Mouse (Mus musculus) hindbrain, embryonic 15.5 days (tissue): ENCODE measurements at regions not wholly inside any gene's neighbourhood (a gene's known extent, or its start where the extent isn't known, plus 50 kb on each side); places are given as distances from the start of the nearest gene placed in this dataset.

Experiments used
- ATAC-seq: fragments of 200-750 bp; cut with Nextera tagmentation; 2 replicates; pipeline ENCODE4 v1.8.0; 2017; ENCODE audit warnings: low read depth, moderate number of reproducible peaks, moderate TSS enrichment; ENCODE audit not compliant: low FRiP score
- H3K27ac ChIP-seq: fragments of 300-500 bp; sonication (generic); replicated peaks from 2 replicates; pipeline ENCODE4 v1.5.1; 2015; ENCODE audit warnings: mild to moderate bottlenecking, inconsistent platforms
- H3K27me3 ChIP-seq: fragments of 300-500 bp; sonication (generic); 2 replicates; pipeline ENCODE4 v1.6.1; 2015; ENCODE audit warnings: control low read depth, inconsistent platforms
- H3K36me3 ChIP-seq: fragments of 300-500 bp; sonication (generic); 2 replicates; pipeline ENCODE4 v1.6.1; 2015; ENCODE audit warnings: control low read depth, inconsistent platforms
- H3K4me1 ChIP-seq: fragments of 300-500 bp; sonication (generic); replicated peaks from 2 replicates; pipeline ENCODE4 v1.6.1; 2015; ENCODE audit warnings: control low read depth, inconsistent platforms
- H3K4me2 ChIP-seq: fragments of 300-500 bp; sonication (generic); 2 replicates; pipeline ENCODE4 v1.6.1; 2015; ENCODE audit warnings: moderate library complexity, mild to moderate bottlenecking, inconsistent platforms
- H3K4me3 ChIP-seq: fragments of 300-500 bp; sonication (generic); 2 replicates; pipeline ENCODE4 v1.5.1; 2015; ENCODE audit warnings: mild to moderate bottlenecking, inconsistent platforms
- H3K9ac ChIP-seq: fragments of 300-500 bp; sonication (generic); 2 replicates; pipeline ENCODE4 v1.6.1; 2015; ENCODE audit warnings: inconsistent platforms
- H3K9me3 ChIP-seq: fragments of 300-500 bp; sonication (generic); 2 replicates; pipeline ENCODE4 v1.6.1; 2016; ENCODE audit warnings: control low read depth, inconsistent platforms
- WGBS: fragments of 180-500 bp; shearing (Covaris S2); methylation state at CpG from one replicate; pipeline ENCODE4 v1.1.7; 2015; 5-methylcytosine and 5-hydroxymethylcytosine counted together

DNA sequence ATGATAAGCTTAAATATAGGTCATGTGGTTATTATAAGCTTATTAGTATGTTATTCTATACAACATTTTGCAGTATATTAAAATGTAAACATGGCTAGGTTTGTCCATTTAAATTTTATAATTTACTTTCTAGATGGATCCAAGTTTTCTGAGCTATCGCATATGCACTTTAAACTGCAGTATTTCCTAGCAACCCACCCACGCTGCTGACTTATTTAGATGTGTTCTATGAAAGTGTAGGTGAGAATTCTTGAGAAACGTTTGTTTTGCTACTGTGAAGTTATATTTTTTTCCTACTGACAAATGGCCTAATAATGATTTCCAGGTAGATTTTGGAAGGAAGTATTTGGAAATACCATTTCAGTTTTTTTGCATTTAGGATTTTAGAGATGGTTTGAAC lies 308.0 kb downstream of the Gbe1 start:
- Histone ChIP-seq H3K4me2 (no peak overlapping the region), H3K4me1 (no peaks in the 10 kb centered on the region), H3K27ac (no peak overlapping the region), H3K9me3 (no peaks in the 10 kb centered on the region), H3K4me3 (no peak overlapping the region), H3K27me3 (no peaks in the 10 kb centered on the region), H3K36me3 (no peaks in the 10 kb centered on the region), H3K9ac (no peak overlapping the region)
- no peak for ATAC-seq
- 89% methylated on average over 3 of the region's 3 CpGs for WGBS

GRCm38 (mm10) chr16:70643630-70644264 lies 330.0 kb downstream of the Gbe1 start:
- Histone ChIP-seq H3K36me3 (no peaks in the 10 kb centered on the region), H3K27ac (no peak overlapping the region), H3K4me1 (0 out of 2 replicates have a peak, but pooled peaks cover 3% of the 10 kb centered on the region), H3K4me2 (0 out of 2 replicates have a peak overlapping the region, but pooled peaks have one; percentile 6), H3K4me3 (no peak overlapping the region), H3K9me3 (no peaks in the 10 kb centered on the region), H3K9ac (no peak overlapping the region), H3K27me3 (no peaks in the 10 kb centered on the region)
- 76% methylated on average over 9 of the region's 9 CpGs for WGBS
- ATAC-seq = no peak

- Histone ChIP-seq H3K36me3 (no peaks in the 10 kb centered on the region), H3K9me3 (no peaks in the 10 kb centered on the region), H3K27me3 (no peaks in the 10 kb centered on the region), H3K4me1 (0 out of 2 replicates have a peak, but pooled peaks cover 3% of the 10 kb centered on the region), H3K4me3 (no peak overlapping the region), H3K4me2 (0 out of 2 replicates have a peak overlapping the region, but pooled peaks have one; percentile 13), H3K27ac (no peak overlapping the region), H3K9ac (no peak overlapping the region)
- ATAC-seq = peak; percentile 34; the same call in 1 of the 2 replicates
- WGBS = 52% methylated on average over 8 of the region's 8 CpGs
These were observed 331.0 kb downstream of the Gbe1 start for GRCm38 (mm10) chr16:70644695-70645279.

GRCm38 (mm10) chr16:70654429-70655081 lies 340.8 kb downstream of the Gbe1 start:
- no peaks in the 10 kb centered on the region for H3K36me3 ChIP-seq
- H3K9ac ChIP-seq = no peak overlapping the region
- H3K4me2 ChIP-seq = no peak overlapping the region
- peak; percentile 71; the same call in 1 of the 2 replicates for ATAC-seq
- H3K4me1 ChIP-seq = no peaks in the 10 kb centered on the region
- no peak overlapping the region for H3K4me3 ChIP-seq
- no peaks in the 10 kb centered on the region for H3K27me3 ChIP-seq
- no peaks in the 10 kb centered on the region for H3K9me3 ChIP-seq
- WGBS = 49% methylated on average over 6 of the region's 6 CpGs
- H3K27ac ChIP-seq = no peak overlapping the region

- Histone ChIP-seq H3K4me3 (no peak overlapping the region), H3K27me3 (no peaks in the 10 kb centered on the region), H3K9ac (no peak overlapping the region), H3K4me1 (no peaks in the 10 kb centered on the region), H3K4me2 (no peak overlapping the region), H3K36me3 (no peaks in the 10 kb centered on the region), H3K9me3 (no peaks in the 10 kb centered on the region), H3K27ac (no peak overlapping the region)
- no peak for ATAC-seq
- 74% methylated on average over 6 of the region's 6 CpGs for WGBS
These were observed 376.1 kb downstream of the Gbe1 start for GRCm38 (mm10) chr16:70689826-70690225.

GRCm38 (mm10) chr16:70724722-70725284 lies 411.1 kb downstream of the Gbe1 start:
- Histone ChIP-seq H3K9me3 (no peaks in the 10 kb centered on the region), H3K4me2 (no peak overlapping the region), H3K36me3 (no peaks in the 10 kb centered on the region), H3K27ac (no peak overlapping the region), H3K4me3 (no peak overlapping the region), H3K4me1 (peaks cover 9% of the 10 kb centered on the region; the same call in 1 of the 2 replicates), H3K9ac (no peak overlapping the region), H3K27me3 (peaks cover 11% of the 10 kb centered on the region; the same call in 1 of the 2 replicates)
- 19% methylated on average over 5 of the region's 5 CpGs for WGBS
- peak; percentile 86 for ATAC-seq

GRCm38 (mm10) chr16:70725291-70725801 lies 411.6 kb downstream of the Gbe1 start:
- peak; percentile 76 for ATAC-seq
- H3K36me3 ChIP-seq = no peaks in the 10 kb centered on the region
- no peaks in the 10 kb centered on the region for H3K9me3 ChIP-seq
- no peak overlapping the region for H3K9ac ChIP-seq
- no peak overlapping the region for H3K27ac ChIP-seq
- 0 out of 2 replicates have a peak overlapping the region, but pooled peaks have one; percentile 15 for H3K4me2 ChIP-seq
- peaks cover 11% of the 10 kb centered on the region; the same call in 1 of the 2 replicates for H3K27me3 ChIP-seq
- no peak overlapping the region for H3K4me3 ChIP-seq
- peaks cover 9% of the 10 kb centered on the region; the same call in 1 of the 2 replicates for H3K4me1 ChIP-seq
- 26% methylated on average over 6 of the region's 6 CpGs for WGBS

- Histone ChIP-seq H3K4me1 (no peaks in the 10 kb centered on the region), H3K27me3 (peaks cover 6% of the 10 kb centered on the region; the same call in 1 of the 2 replicates), H3K4me2 (no peak overlapping the region), H3K9me3 (no peaks in the 10 kb centered on the region), H3K4me3 (no peak overlapping the region), H3K36me3 (no peaks in the 10 kb centered on the region), H3K27ac (no peak overlapping the region), H3K9ac (no peak overlapping the region)
- ATAC-seq = no peak
- 85% methylated on average over 7 of the region's 7 CpGs for WGBS
These were observed 419.3 kb downstream of the Gbe1 start for GRCm38 (mm10) chr16:70733016-70733415.

- no peak overlapping the region for H3K4me3 ChIP-seq
- no peaks in the 10 kb centered on the region for H3K36me3 ChIP-seq
- no peak overlapping the region for H3K9ac ChIP-seq
- H3K27me3 ChIP-seq = no peaks in the 10 kb centered on the region
- no peak overlapping the region for H3K4me2 ChIP-seq
- no peak overlapping the region for H3K27ac ChIP-seq
- no peaks in the 10 kb centered on the region for H3K9me3 ChIP-seq
- no peaks in the 10 kb centered on the region for H3K4me1 ChIP-seq
- WGBS = 72% methylated on average over 6 of the region's 6 CpGs
- no peak for ATAC-seq
These were observed 426.3 kb downstream of the Gbe1 start for GRCm38 (mm10) chr16:70740046-70740445.

- ATAC-seq = no peak
- no peaks in the 10 kb centered on the region for H3K36me3 ChIP-seq
- no peak overlapping the region for H3K9ac ChIP-seq
- H3K4me1 ChIP-seq = no peaks in the 10 kb centered on the region
- H3K4me2 ChIP-seq = no peak overlapping the region
- H3K9me3 ChIP-seq = no peaks in the 10 kb centered on the region
- no peak overlapping the region for H3K4me3 ChIP-seq
- H3K27me3 ChIP-seq = no peaks in the 10 kb centered on the region
- no peak overlapping the region for H3K27ac ChIP-seq
These were observed 440.5 kb downstream of the Gbe1 start for GRCm38 (mm10) chr16:70754228-70754627.

DNA sequence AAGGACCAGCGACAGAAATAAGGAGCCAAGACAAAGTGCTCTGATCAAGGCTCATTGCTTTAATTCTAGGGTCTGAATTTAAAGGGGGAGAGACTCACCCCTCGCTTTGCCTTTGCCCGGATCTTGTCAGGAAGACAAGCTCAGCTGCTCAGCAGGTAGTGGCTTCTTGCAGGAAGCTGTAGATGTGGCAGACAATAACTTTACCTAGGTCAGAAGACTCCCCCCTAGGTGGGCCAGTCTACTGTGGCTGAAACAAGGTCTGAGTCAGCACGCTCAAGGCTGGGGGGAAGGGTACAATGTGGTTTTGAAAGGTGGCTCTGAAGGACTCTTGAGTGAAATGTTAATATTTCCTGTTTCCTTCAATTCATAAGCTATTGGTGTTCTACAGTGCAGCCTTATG lies 484.3 kb downstream of the Gbe1 start:
- no peak overlapping the region for H3K27ac ChIP-seq
- no peaks in the 10 kb centered on the region for H3K27me3 ChIP-seq
- H3K9me3 ChIP-seq = no peaks in the 10 kb centered on the region
- WGBS = 81% methylated on average over 4 of the region's 4 CpGs
- no peak overlapping the region for H3K4me3 ChIP-seq
- no peak overlapping the region for H3K4me2 ChIP-seq
- H3K36me3 ChIP-seq = no peaks in the 10 kb centered on the region
- H3K9ac ChIP-seq = no peak overlapping the region
- H3K4me1 ChIP-seq = no peaks in the 10 kb centered on the region
- ATAC-seq = no peak

- 95% methylated on average over 2 of the region's 2 CpGs for WGBS
- Histone ChIP-seq H3K9ac (no peak overlapping the region), H3K9me3 (no peaks in the 10 kb centered on the region), H3K4me3 (no peak overlapping the region), H3K4me1 (no peaks in the 10 kb centered on the region), H3K36me3 (no peaks in the 10 kb centered on the region), H3K27ac (no peak overlapping the region), H3K4me2 (no peak overlapping the region), H3K27me3 (no peaks in the 10 kb centered on the region)
- ATAC-seq = no peak
These were observed 489.8 kb downstream of the Gbe1 start for GRCm38 (mm10) chr16:70803549-70803948.
